Mouse (Mus musculus) splenic B cell, adult 2 months (primary cell): ENCODE data around the gene Scin.
"Not testable (repeated sequence)": the region's sequence is repeated elsewhere in the genome, so short reads cannot be mapped to it uniquely, and the experiment has no call there.

Source experiments
- DNase-seq: peaks from one replicate; pipeline ENCODE4 v3.0.0-alpha.2; 2011; ENCODE audit warnings: low read depth, low spot score
- H3K27me3 ChIP-seq: 2 replicates; pipeline ENCODE4 v1.6.1; 2012; ENCODE audit warnings: mild to moderate bottlenecking, low read length, moderate library complexity, mixed read lengths; ENCODE audit not compliant: control insufficient read depth, poor library complexity, insufficient read depth, severe bottlenecking
- H3K36me3 ChIP-seq: 2 replicates; pipeline ENCODE4 v1.6.1; 2012; ENCODE audit warnings: mild to moderate bottlenecking, low read length, moderate library complexity, mixed read lengths; ENCODE audit not compliant: control insufficient read depth, poor library complexity, insufficient read depth, severe bottlenecking

Gene Scin

GRCm38 (mm10) chr12:40133573-40134271 is at the start of gene Scin:
Scin (minus strand) TSS chr12:40134228.
- H3K36me3 ChIP-seq: no peaks in the 10 kb centered on the region
- no peaks in the 10 kb centered on the region; the same call in 1 of the 2 replicates for H3K27me3 ChIP-seq
- DNase-seq: peak; percentile 19

GRCm38 (mm10) chr12:40177089-40177488 is 43.1 kb upstream of the Scin start:
- Histone ChIP-seq H3K27me3 (no peaks in the 10 kb centered on the region), H3K36me3 (no peaks in the 10 kb centered on the region)
- DNase-seq: peak; percentile 56

- Histone ChIP-seq H3K36me3 (no peaks in the 10 kb centered on the region), H3K27me3 (no peaks in the 10 kb centered on the region)
- no peak for DNase-seq
These were observed 42.1 kb upstream of the Scin start for GRCm38 (mm10) chr12:40176158-40176557.

GRCm38 (mm10) chr12:40175171-40175570 is 41.1 kb upstream of the Scin start:
- not testable (repeated sequence) for H3K27me3 ChIP-seq, DNase-seq, H3K36me3 ChIP-seq

GRCm38 (mm10) chr12:40171637-40172036 is 37.6 kb upstream of the Scin start:
- Histone ChIP-seq H3K27me3 (no peaks in the 10 kb centered on the region), H3K36me3 (no peaks in the 10 kb centered on the region)
- DNase-seq: peak; percentile 5

GRCm38 (mm10) chr12:40169675-40170074 is 35.6 kb upstream of the Scin start:
- no peaks in the 10 kb centered on the region for H3K27me3 ChIP-seq
- H3K36me3 ChIP-seq: no peaks in the 10 kb centered on the region
- no peak for DNase-seq

- Histone ChIP-seq H3K36me3 (no peaks in the 10 kb centered on the region), H3K27me3 (no peaks in the 10 kb centered on the region)
- peak; percentile 65 for DNase-seq
These were observed 30.6 kb upstream of the Scin start for GRCm38 (mm10) chr12:40164621-40165020.

GRCm38 (mm10) chr12:40160777-40161176 is 26.7 kb upstream of the Scin start:
- DNase-seq: no peak
- Histone ChIP-seq H3K36me3 (no peaks in the 10 kb centered on the region), H3K27me3 (no peaks in the 10 kb centered on the region)

- no peak for DNase-seq
- Histone ChIP-seq H3K27me3 (no peaks in the 10 kb centered on the region), H3K36me3 (no peaks in the 10 kb centered on the region)
These were observed 20.2 kb upstream of the Scin start for GRCm38 (mm10) chr12:40154188-40154587.

GRCm38 (mm10) chr12:40152353-40153069 is 18.5 kb upstream of the Scin start:
- no peak for DNase-seq
- Histone ChIP-seq H3K27me3 (no peaks in the 10 kb centered on the region), H3K36me3 (no peaks in the 10 kb centered on the region)

- Histone ChIP-seq H3K36me3 (no peaks in the 10 kb centered on the region), H3K27me3 (no peaks in the 10 kb centered on the region)
- DNase-seq: no peak
These were observed 13.3 kb upstream of the Scin start for GRCm38 (mm10) chr12:40147319-40147718.

- DNase-seq: no peak
- no peaks in the 10 kb centered on the region for H3K36me3 ChIP-seq
- no peaks in the 10 kb centered on the region for H3K27me3 ChIP-seq
These were observed 12.5 kb upstream of the Scin start for GRCm38 (mm10) chr12:40146510-40146909.

GRCm38 (mm10) chr12:40140706-40141105 is 6.7 kb upstream of the Scin start:
- peak; percentile 67 for DNase-seq

GRCm38 (mm10) chr12:40139484-40140245 is 5.6 kb upstream of the Scin start:
- DNase-seq: no peak

More at GRCm38 (mm10) chr12:40140706-40141105, 6.7 kb upstream of the Scin start:
- no peaks in the 10 kb centered on the region for H3K36me3 ChIP-seq
- H3K27me3 ChIP-seq: no peaks in the 10 kb centered on the region

GRCm38 (mm10) chr12:40134529-40134928 is 501 bp upstream of the Scin start:
- no peaks in the 10 kb centered on the region for H3K36me3 ChIP-seq
- H3K27me3 ChIP-seq: no peaks in the 10 kb centered on the region; the same call in 1 of the 2 replicates
- no peak for DNase-seq

More at GRCm38 (mm10) chr12:40139484-40140245, 5.6 kb upstream of the Scin start:
- Histone ChIP-seq H3K27me3 (no peaks in the 10 kb centered on the region), H3K36me3 (no peaks in the 10 kb centered on the region)
